Mouse (Mus musculus) heart, postnatal 25 days (tissue): ENCODE data around the gene Trim30b. TPM values are rescaled to one million over a fixed set of nuclear protein-coding genes. Genes with fewer than 3 reads are reported as not detected.
A peak's percentile ranks its signal among the peaks of the same experiment; 100 is the strongest.
"Not testable (repeated sequence)": the region's sequence is repeated elsewhere in the genome, so short reads cannot be mapped to it uniquely, and the experiment has no call there.

Experiments used
- DNase-seq: peaks from one replicate; pipeline ENCODE4 v3.0.0; 2022; ENCODE audit warnings: low spot score
- intact Hi-C: fragments of 180-260 bp; cut with DNase I; formaldehyde crosslinking; loops from one replicate; pipeline ENCODE4 v1.15.1; 2025
- total RNA-seq, 2 experiments: library from RNA; stranded (reverse); gene quantifications; 2 replicates each; pipeline ENCODE4 v1.2.3; 2021

Trim30b gene
- total RNA-seq: not detected

- intact Hi-C loops: no loop called here
- DNase-seq: peak; percentile 2
Measured at GRCm38 (mm10) chr7:104369736-104370414, at the start of gene Trim30b. TSS of gene Trim30b (minus strand) at chr7:104369884.

GRCm38 (mm10) chr7:104404460-104404950 is 34.8 kb upstream of the Trim30b start:
- DNase-seq: no peak
- intact Hi-C loops: no loop called here

- intact Hi-C loops: no loop called here
- no peak for DNase-seq
Measured at GRCm38 (mm10) chr7:104401140-104401539, 31.5 kb upstream of the Trim30b start.

GRCm38 (mm10) chr7:104400698-104401097 is 31.0 kb upstream of the Trim30b start, which contains the start of gene Trim30c:
TSS of gene Trim30c (minus strand) at chr7:104400837.
- intact Hi-C loops: no loop called here
- no peak for DNase-seq

- intact Hi-C loops: no loop called here
- no peak for DNase-seq
Measured at GRCm38 (mm10) chr7:104398492-104398891, 28.8 kb upstream of the Trim30b start.

GRCm38 (mm10) chr7:104366339-104366738 is 3.3 kb downstream of the Trim30b start:
- no peak for DNase-seq
- intact Hi-C loops: no loop called here

- intact Hi-C loops: loop anchor here (5.0 kb wide), 1 partner anchor 36 kb away; the partner anchor contains the start of gene Trim12a
Measured at GRCm38 (mm10) chr7:104353600-104353967, 16.1 kb downstream of the Trim30b start.

GRCm38 (mm10) chr7:104352717-104353599 is 16.7 kb downstream of the Trim30b start, which contains the start of gene Trim12c:
TSS of gene Trim12c (minus strand) at chr7:104353362.
- intact Hi-C loops: loop anchor here (5.0 kb wide), 1 partner anchor 36 kb away; the partner anchor contains the start of gene Trim12a
- DNase-seq: peak; percentile 69

More at GRCm38 (mm10) chr7:104353600-104353967, 16.1 kb downstream of the Trim30b start:
- no peak for DNase-seq

- intact Hi-C loops: not testable (repeated sequence)
Measured at GRCm38 (mm10) chr7:104348043-104348442, 21.6 kb downstream of the Trim30b start.

GRCm38 (mm10) chr7:104340744-104341143 is 28.9 kb downstream of the Trim30b start:
- DNase-seq, intact Hi-C loops: not testable (repeated sequence)

More at GRCm38 (mm10) chr7:104348043-104348442, 21.6 kb downstream of the Trim30b start:
- DNase-seq: not testable (repeated sequence)

- DNase-seq, intact Hi-C loops: not testable (repeated sequence)
Measured at GRCm38 (mm10) chr7:104335547-104335946, 34.1 kb downstream of the Trim30b start.

GRCm38 (mm10) chr7:104329171-104329570 is 40.5 kb downstream of the Trim30b start, which contains the start of gene Trim34b:
TSS of gene Trim34b (plus strand) at chr7:104329471.
- intact Hi-C loops, DNase-seq: not testable (repeated sequence)

GRCm38 (mm10) chr7:104322028-104322427 is 47.7 kb downstream of the Trim30b start:
- DNase-seq: no peak
- intact Hi-C loops: no loop called here

GRCm38 (mm10) chr7:104315369-104316080 is 54.2 kb downstream of the Trim30b start, which contains the start of gene Trim12a:
TSS of gene Trim12a (minus strand) at chr7:104315466.
- intact Hi-C loops: loop anchor here (5.0 kb wide), 1 partner anchor 37 kb away; the partner anchor contains the start of gene Trim12c
- not testable (repeated sequence) for DNase-seq

- intact Hi-C loops: loop anchor here (5.0 kb wide), 1 partner anchor 37 kb away; the partner anchor contains the start of gene Trim12c
- no peak for DNase-seq
Measured at GRCm38 (mm10) chr7:104314796-104315353, 54.8 kb downstream of the Trim30b start.
